Mouse (Mus musculus): Measurements from ENCODE around the gene Pla2g7. TPM values are rescaled to one million over a fixed set of nuclear protein-coding genes. Genes with fewer than 3 reads are reported as not detected.

Pla2g7 gene
- total and polyA plus RNA-seq, 2 experiments, result 0.50 to 2.1 TPM

- H3K4me1 ChIP-seq (ENCODE audit: control insufficient read depth, insufficient read depth, low read length), result no peaks in the 10 kb centered on the region
- TF ChIP-seq CTCF (IDR thresholded peaks at IDR 0.05; ENCODE audit: low read depth, low read length) (no peak), POLR2A (IDR thresholded peaks at IDR 0.05; ENCODE audit: extremely low read depth, insufficient read depth, low read length) (no peak)
- H3K79me2 ChIP-seq (ENCODE audit: control insufficient read depth, insufficient read depth, low read length), result no peaks in the 10 kb centered on the region
- no peaks in the 10 kb centered on the region for H3K36me3 ChIP-seq (ENCODE audit: control insufficient read depth, insufficient read depth, low read length)
- no peak overlapping the region for H3K27ac ChIP-seq (replicated peaks; ENCODE audit: insufficient read depth, low read depth, low read length)
- H3K9ac ChIP-seq (ENCODE audit: low read depth, low read length), result no peak overlapping the region
- 33% methylated on average over 12 of the region's 12 CpGs for WGBS
- H3K27me3 ChIP-seq (ENCODE audit: control insufficient read depth, insufficient read depth, low read length), result 0 out of 2 replicates have a peak, but pooled peaks cover 3% of the 10 kb centered on the region
- DNase-seq (ENCODE audit: extremely low read depth, low read depth, low spot score), result no peak
- no peak overlapping the region for H3K4me3 ChIP-seq (ENCODE audit: insufficient read depth, low read depth, low read length)
Measured at GRCm38 (mm10) chr17:43567593-43567991, 306 bp upstream of the Pla2g7 start.

- H3K36me3 ChIP-seq (ENCODE audit: control insufficient read depth, insufficient read depth, low read length), result no peaks in the 10 kb centered on the region
- no peaks in the 10 kb centered on the region for H3K79me2 ChIP-seq (ENCODE audit: control insufficient read depth, insufficient read depth, low read length)
- DNase-seq (ENCODE audit: extremely low read depth, low read depth, low spot score), result no peak
- TF ChIP-seq POLR2A (IDR thresholded peaks at IDR 0.05; ENCODE audit: extremely low read depth, insufficient read depth, low read length) (no peak), CTCF (IDR thresholded peaks at IDR 0.05; ENCODE audit: low read depth, low read length) (no peak)
- no peak overlapping the region for H3K4me3 ChIP-seq (ENCODE audit: insufficient read depth, low read depth, low read length)
- H3K9ac ChIP-seq (ENCODE audit: low read depth, low read length), result no peak overlapping the region
- H3K27ac ChIP-seq (replicated peaks; ENCODE audit: insufficient read depth, low read depth, low read length), result no peak overlapping the region
- 0 out of 2 replicates have a peak, but pooled peaks cover 3% of the 10 kb centered on the region for H3K27me3 ChIP-seq (ENCODE audit: control insufficient read depth, insufficient read depth, low read length)
- H3K4me1 ChIP-seq (ENCODE audit: control insufficient read depth, insufficient read depth, low read length), result no peaks in the 10 kb centered on the region
- 32% methylated on average over 7 of the region's 7 CpGs for WGBS
Measured at GRCm38 (mm10) chr17:43569287-43569686, 1.4 kb downstream of the Pla2g7 start.

GRCm38 (mm10) chr17:43573624-43574073 lies 5.8 kb downstream of the Pla2g7 start:
- no peaks in the 10 kb centered on the region for H3K36me3 ChIP-seq (ENCODE audit: control insufficient read depth, insufficient read depth, low read length)
- no peak overlapping the region for H3K9ac ChIP-seq (ENCODE audit: low read depth, low read length)
- no peak for TF ChIP-seq POLR2A (IDR thresholded peaks at IDR 0.05; ENCODE audit: extremely low read depth, insufficient read depth, low read length)
- TF ChIP-seq CTCF (IDR thresholded peaks at IDR 0.05; ENCODE audit: low read depth, low read length), result no peak
- H3K4me3 ChIP-seq (ENCODE audit: insufficient read depth, low read depth, low read length), result no peak overlapping the region
- no peak overlapping the region for H3K27ac ChIP-seq (replicated peaks; ENCODE audit: insufficient read depth, low read depth, low read length)
- DNase-seq (ENCODE audit: extremely low read depth, low read depth, low spot score), result peak; percentile 41
- H3K4me1 ChIP-seq (ENCODE audit: control insufficient read depth, insufficient read depth, low read length), result no peaks in the 10 kb centered on the region
- 0 out of 2 replicates have a peak, but pooled peaks cover 1% of the 10 kb centered on the region for H3K27me3 ChIP-seq (ENCODE audit: control insufficient read depth, insufficient read depth, low read length)
- 69% methylated on average over 3 of the region's 3 CpGs for WGBS
- no peaks in the 10 kb centered on the region for H3K79me2 ChIP-seq (ENCODE audit: control insufficient read depth, insufficient read depth, low read length)

GRCm38 (mm10) chr17:43580456-43580855 lies 12.6 kb downstream of the Pla2g7 start:
- WGBS, result 30% methylated on average over 3 of the region's 3 CpGs
- no peaks in the 10 kb centered on the region for H3K27me3 ChIP-seq (ENCODE audit: control insufficient read depth, insufficient read depth, low read length)
- H3K27ac ChIP-seq (replicated peaks; ENCODE audit: insufficient read depth, low read depth, low read length), result 0 out of 2 replicates have a peak overlapping the region, but pooled peaks have one; percentile 43
- no peaks in the 10 kb centered on the region for H3K36me3 ChIP-seq (ENCODE audit: control insufficient read depth, insufficient read depth, low read length)
- TF ChIP-seq CTCF (IDR thresholded peaks at IDR 0.05; ENCODE audit: low read depth, low read length) (no peak), POLR2A (IDR thresholded peaks at IDR 0.05; ENCODE audit: extremely low read depth, insufficient read depth, low read length) (no peak)
- H3K9ac ChIP-seq (ENCODE audit: low read depth, low read length), result no peak overlapping the region
- H3K4me3 ChIP-seq (ENCODE audit: insufficient read depth, low read depth, low read length), result no peak overlapping the region
- H3K4me1 ChIP-seq (ENCODE audit: control insufficient read depth, insufficient read depth, low read length), result no peaks in the 10 kb centered on the region
- DNase-seq (ENCODE audit: extremely low read depth, low read depth, low spot score), result no peak
- H3K79me2 ChIP-seq (ENCODE audit: control insufficient read depth, insufficient read depth, low read length), result no peaks in the 10 kb centered on the region

GRCm38 (mm10) chr17:43581012-43581467 lies 13.1 kb downstream of the Pla2g7 start:
- Histone ChIP-seq H3K36me3 (ENCODE audit: control insufficient read depth, insufficient read depth, low read length) (no peaks in the 10 kb centered on the region), H3K79me2 (ENCODE audit: control insufficient read depth, insufficient read depth, low read length) (no peaks in the 10 kb centered on the region), H3K4me1 (ENCODE audit: control insufficient read depth, insufficient read depth, low read length) (no peaks in the 10 kb centered on the region), H3K9ac (ENCODE audit: low read depth, low read length) (peak overlapping the region; percentile 6; the same call in 1 of the 2 replicates), H3K27ac (replicated peaks; ENCODE audit: insufficient read depth, low read depth, low read length) (peak overlapping the region; percentile 43; the same call in 1 of the 2 replicates), H3K4me3 (ENCODE audit: insufficient read depth, low read depth, low read length) (no peak overlapping the region), H3K27me3 (ENCODE audit: control insufficient read depth, insufficient read depth, low read length) (no peaks in the 10 kb centered on the region)
- WGBS, result 57% methylated on average over 8 of the region's 8 CpGs
- TF ChIP-seq CTCF (IDR thresholded peaks at IDR 0.05; ENCODE audit: low read depth, low read length) (no peak), POLR2A (IDR thresholded peaks at IDR 0.05; ENCODE audit: extremely low read depth, insufficient read depth, low read length) (no peak)
- peak; percentile 26 for DNase-seq (ENCODE audit: extremely low read depth, low read depth, low spot score)

GRCm38 (mm10) chr17:43584771-43585170 lies 16.9 kb downstream of the Pla2g7 start:
- H3K27ac ChIP-seq (replicated peaks; ENCODE audit: insufficient read depth, low read depth, low read length), result no peak overlapping the region
- H3K79me2 ChIP-seq (ENCODE audit: control insufficient read depth, insufficient read depth, low read length), result no peaks in the 10 kb centered on the region
- no peaks in the 10 kb centered on the region for H3K36me3 ChIP-seq (ENCODE audit: control insufficient read depth, insufficient read depth, low read length)
- H3K4me3 ChIP-seq (ENCODE audit: insufficient read depth, low read depth, low read length), result no peak overlapping the region
- DNase-seq (ENCODE audit: extremely low read depth, low read depth, low spot score), result no peak
- WGBS, result 75% methylated on average over 7 of the region's 7 CpGs
- H3K9ac ChIP-seq (ENCODE audit: low read depth, low read length), result no peak overlapping the region
- no peak for TF ChIP-seq CTCF (IDR thresholded peaks at IDR 0.05; ENCODE audit: low read depth, low read length)
- no peak for TF ChIP-seq POLR2A (IDR thresholded peaks at IDR 0.05; ENCODE audit: extremely low read depth, insufficient read depth, low read length)
- no peaks in the 10 kb centered on the region for H3K27me3 ChIP-seq (ENCODE audit: control insufficient read depth, insufficient read depth, low read length)
- peaks cover 2% of the 10 kb centered on the region; the same call in 1 of the 2 replicates for H3K4me1 ChIP-seq (ENCODE audit: control insufficient read depth, insufficient read depth, low read length)
